Mouse (Mus musculus): ENCODE data around the gene Pkm. TPM values are rescaled to one million over a fixed set of nuclear protein-coding genes. Genes with fewer than 3 reads are reported as not detected.

Gene Pkm
- polyA plus RNA-seq, 1 experiment from 2014 or later, result 1,587 TPM

DNA sequence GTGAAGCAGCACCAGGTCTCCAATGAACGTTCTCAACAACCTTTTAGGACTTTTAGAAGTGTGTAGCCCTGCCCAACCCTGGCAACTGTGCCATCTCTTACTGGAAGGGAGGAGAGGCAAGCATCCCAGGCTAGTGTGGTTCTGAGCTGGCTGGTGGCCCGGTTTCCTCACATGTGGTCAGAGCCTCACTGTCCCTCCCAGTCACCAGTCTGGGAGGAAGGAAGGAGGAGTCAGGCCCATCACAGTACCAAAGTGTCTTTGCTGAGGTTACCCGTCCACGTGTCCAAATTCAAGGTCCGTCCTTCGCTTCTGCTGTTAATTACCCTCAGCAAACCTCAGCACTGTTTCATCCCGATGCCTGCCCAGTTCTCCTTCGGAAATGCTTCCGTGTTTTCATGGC, 36.0 kb downstream of the Pkm start:
- peak overlapping the region; percentile 59 for H3K27ac ChIP-seq
- no peaks in the 10 kb centered on the region for H3K36me3 ChIP-seq (ENCODE audit: poor library complexity, severe bottlenecking)
- H3K4me2 ChIP-seq, result peak overlapping the region; percentile 67
- H3K9ac ChIP-seq, result peak overlapping the region; percentile 60
- no peaks in the 10 kb centered on the region for H3K9me3 ChIP-seq (replicated peaks)
- H3K4me3 ChIP-seq, result peak overlapping the region; percentile 34
- peaks cover 3% of the 10 kb centered on the region; the same call in 1 of the 2 replicates for H3K27me3 ChIP-seq
- WGBS, result 29% methylated on average over 9 of the region's 9 CpGs
- peak; percentile 75 for ATAC-seq
- peaks cover 23% of the 10 kb centered on the region for H3K4me1 ChIP-seq

GRCm38 (mm10) chr9:59694571-59695450, 38.6 kb downstream of the Pkm start:
- Histone ChIP-seq H3K27me3 (peaks cover 3% of the 10 kb centered on the region; the same call in 1 of the 2 replicates), H3K4me1 (peaks cover 23% of the 10 kb centered on the region), H3K27ac (no peak overlapping the region), H3K4me2 (no peak overlapping the region), H3K9me3 (replicated peaks) (no peaks in the 10 kb centered on the region), H3K9ac (no peak overlapping the region), H3K36me3 (ENCODE audit: poor library complexity, severe bottlenecking) (no peaks in the 10 kb centered on the region), H3K4me3 (no peak overlapping the region)
- WGBS, result 65% methylated on average over 16 of the region's 16 CpGs
- no peak for ATAC-seq

- H3K9me3 ChIP-seq (replicated peaks), result no peaks in the 10 kb centered on the region
- peaks cover 23% of the 10 kb centered on the region for H3K4me1 ChIP-seq
- whole genome bisulfite sequencing, result 52% methylated on average over 3 of the region's 3 CpGs
- no peak overlapping the region for H3K27ac ChIP-seq
- H3K4me2 ChIP-seq, result no peak overlapping the region
- H3K36me3 ChIP-seq (ENCODE audit: poor library complexity, severe bottlenecking), result no peaks in the 10 kb centered on the region
- H3K9ac ChIP-seq, result no peak overlapping the region
- no peak overlapping the region for H3K4me3 ChIP-seq
- H3K27me3 ChIP-seq, result peaks cover 3% of the 10 kb centered on the region; the same call in 1 of the 2 replicates
- ATAC-seq, result no peak
Observed at GRCm38 (mm10) chr9:59695451-59695813, 39.3 kb downstream of the Pkm start.

GRCm38 (mm10) chr9:59696381-59696780, 40.2 kb downstream of the Pkm start:
- Histone ChIP-seq H3K9me3 (replicated peaks) (no peaks in the 10 kb centered on the region), H3K36me3 (ENCODE audit: poor library complexity, severe bottlenecking) (no peaks in the 10 kb centered on the region), H3K27ac (no peak overlapping the region), H3K27me3 (peaks cover 3% of the 10 kb centered on the region; the same call in 1 of the 2 replicates), H3K9ac (no peak overlapping the region), H3K4me3 (no peak overlapping the region), H3K4me1 (peaks cover 20% of the 10 kb centered on the region), H3K4me2 (no peak overlapping the region)
- ATAC-seq, result no peak
- 87% methylated on average over 3 of the region's 3 CpGs for WGBS

DNA sequence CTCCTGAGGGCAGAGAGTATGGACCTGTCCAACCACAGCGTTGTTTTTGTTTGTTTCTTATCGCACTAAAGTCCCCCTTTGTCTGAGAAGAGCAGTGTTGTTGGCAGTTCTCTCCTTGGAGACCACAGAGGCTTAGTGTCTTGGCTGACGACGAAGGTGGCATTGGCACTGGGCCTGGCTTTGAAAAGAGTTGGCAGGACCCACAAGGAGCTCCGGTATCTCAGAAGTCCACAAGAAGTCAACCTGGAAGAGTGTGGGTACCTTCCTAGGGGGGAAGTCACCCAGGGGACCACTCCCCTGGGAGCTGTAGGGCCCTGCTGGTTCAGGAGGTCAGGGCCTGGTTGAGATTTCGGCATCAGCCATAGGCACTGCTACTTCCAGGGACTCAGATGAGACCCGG, 44.9 kb downstream of the Pkm start:
- no peak overlapping the region for H3K9ac ChIP-seq
- no peaks in the 10 kb centered on the region for H3K4me1 ChIP-seq
- WGBS, result 74% methylated on average over 7 of the region's 7 CpGs
- no peak overlapping the region for H3K27ac ChIP-seq
- no peak overlapping the region for H3K4me3 ChIP-seq
- no peak overlapping the region for H3K4me2 ChIP-seq
- ATAC-seq, result no peak
- H3K36me3 ChIP-seq (ENCODE audit: poor library complexity, severe bottlenecking), result no peaks in the 10 kb centered on the region
- no peaks in the 10 kb centered on the region; the same call in 1 of the 2 replicates for H3K27me3 ChIP-seq
- no peaks in the 10 kb centered on the region for H3K9me3 ChIP-seq (replicated peaks)

DNA sequence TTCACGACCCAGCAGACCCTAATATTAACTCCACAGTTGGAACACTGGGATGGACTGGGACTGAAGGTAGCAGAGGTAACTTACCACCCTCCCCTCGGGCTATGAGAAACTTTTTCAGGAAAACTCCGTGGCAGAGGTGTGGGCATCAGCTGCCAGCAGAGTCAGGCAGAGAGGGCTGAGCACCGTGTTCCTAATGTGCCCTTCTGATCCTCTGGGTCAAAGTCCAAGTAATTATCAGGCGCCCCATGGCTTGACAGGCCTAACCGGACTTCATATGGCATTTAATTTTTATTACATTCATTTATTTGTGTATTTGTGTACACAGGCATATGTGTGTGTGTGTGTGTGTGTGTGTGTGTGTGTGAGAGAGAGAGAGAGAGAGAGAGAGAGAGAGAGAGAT, 46.9 kb downstream of the Pkm start:
- Histone ChIP-seq H3K36me3 (ENCODE audit: poor library complexity, severe bottlenecking) (no peaks in the 10 kb centered on the region), H3K4me3 (no peak overlapping the region), H3K9ac (no peak overlapping the region), H3K27ac (no peak overlapping the region), H3K27me3 (no peaks in the 10 kb centered on the region), H3K4me1 (no peaks in the 10 kb centered on the region), H3K4me2 (no peak overlapping the region), H3K9me3 (replicated peaks) (no peaks in the 10 kb centered on the region)
- 75% methylated on average over 6 of the region's 6 CpGs for WGBS
- no peak for ATAC-seq

DNA sequence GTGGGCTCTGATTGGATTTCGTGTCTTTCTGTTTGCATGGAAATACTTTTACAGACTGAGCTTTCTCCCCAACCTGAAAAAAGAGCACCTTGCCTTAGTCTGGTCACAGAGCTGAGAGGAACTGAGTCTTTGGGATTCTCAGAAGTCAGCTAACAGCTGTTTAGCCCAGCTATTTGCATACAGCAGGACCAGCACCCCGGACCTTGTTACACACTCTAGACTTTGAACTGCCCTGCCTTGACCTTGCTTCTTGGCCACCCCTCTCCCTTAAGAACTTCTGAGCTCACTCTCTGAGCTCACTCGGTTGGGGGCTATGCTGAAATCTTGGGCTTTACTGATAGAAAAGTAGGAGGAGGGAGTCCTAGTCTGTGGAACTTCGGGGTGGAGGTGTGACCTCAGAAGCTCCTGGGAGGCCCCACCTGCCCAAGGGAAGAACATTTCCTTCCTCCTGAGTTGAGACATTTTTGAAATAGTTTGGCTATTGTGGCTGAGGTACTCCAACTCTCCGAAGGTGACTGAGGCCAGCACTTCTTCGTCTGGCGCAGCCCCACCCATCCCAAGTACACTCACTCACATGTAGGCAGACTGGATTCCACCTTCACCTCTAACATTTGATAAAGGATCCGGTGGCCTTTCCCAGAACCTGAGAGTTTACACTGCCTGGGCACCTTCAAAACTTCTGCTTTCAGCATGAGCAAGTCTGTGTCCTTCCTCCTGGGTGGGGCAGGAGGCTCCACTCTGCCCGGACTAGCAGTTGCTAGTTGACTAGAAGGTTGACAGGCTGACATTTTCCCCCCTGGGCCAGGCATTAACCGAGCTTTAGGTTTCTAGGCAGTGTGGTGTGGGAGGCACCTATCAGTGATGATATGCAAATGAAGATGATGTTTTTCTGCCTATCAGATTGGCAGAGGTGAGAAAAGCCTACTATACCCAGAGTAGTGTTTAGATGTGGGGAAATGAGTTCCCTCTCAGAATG, 51.0 kb downstream of the Pkm start:
- Histone ChIP-seq H3K4me1 (no peaks in the 10 kb centered on the region), H3K9ac (no peak overlapping the region), H3K9me3 (replicated peaks) (no peaks in the 10 kb centered on the region), H3K4me2 (no peak overlapping the region), H3K36me3 (ENCODE audit: poor library complexity, severe bottlenecking) (no peaks in the 10 kb centered on the region), H3K27me3 (no peaks in the 10 kb centered on the region), H3K27ac (no peak overlapping the region), H3K4me3 (no peak overlapping the region)
- 72% methylated on average over 10 of the region's 10 CpGs for WGBS
- ATAC-seq, result no peak

GRCm38 (mm10) chr9:59709225-59709624, 53.1 kb downstream of the Pkm start:
- Histone ChIP-seq H3K4me3 (no peak overlapping the region), H3K4me1 (no peaks in the 10 kb centered on the region), H3K27ac (no peak overlapping the region), H3K36me3 (ENCODE audit: poor library complexity, severe bottlenecking) (no peaks in the 10 kb centered on the region), H3K4me2 (no peak overlapping the region), H3K9ac (no peak overlapping the region), H3K9me3 (replicated peaks) (no peaks in the 10 kb centered on the region), H3K27me3 (no peaks in the 10 kb centered on the region)
- no peak for ATAC-seq
- WGBS, result 80% methylated on average over 3 of the region's 3 CpGs

DNA sequence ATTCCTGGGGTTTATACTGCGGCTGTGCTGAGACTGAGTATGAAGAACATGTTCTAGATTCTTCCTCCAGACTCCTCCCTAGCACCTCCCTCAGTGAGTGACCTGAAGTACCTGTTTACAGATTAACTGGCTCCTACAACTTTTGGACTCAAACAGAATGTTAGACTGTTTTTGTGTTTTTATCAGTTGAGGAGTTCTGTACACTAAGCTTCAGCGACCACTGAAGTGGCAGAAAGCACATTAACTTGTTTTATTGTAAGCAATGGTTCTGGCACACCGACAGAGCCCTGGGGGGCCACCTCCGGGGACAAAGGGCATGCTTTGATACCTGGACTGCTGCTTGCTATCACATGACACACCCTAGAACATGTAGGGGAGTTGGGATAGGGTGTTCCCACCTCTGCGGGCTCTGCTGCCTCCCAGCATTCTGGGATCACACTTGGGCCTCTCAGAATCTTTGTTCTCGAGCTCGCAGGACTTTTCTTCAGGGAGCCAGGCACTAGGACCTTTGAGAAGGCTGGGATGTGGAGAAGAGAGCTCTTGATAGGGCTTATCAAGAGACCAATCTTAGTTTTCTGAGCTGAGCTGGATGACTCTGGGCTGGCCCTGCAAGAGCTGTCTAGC, 60.2 kb downstream of the Pkm start:
- Histone ChIP-seq H3K9me3 (replicated peaks) (no peaks in the 10 kb centered on the region), H3K4me1 (no peaks in the 10 kb centered on the region), H3K27me3 (0 out of 2 replicates have a peak, but pooled peaks cover 2% of the 10 kb centered on the region), H3K4me3 (no peak overlapping the region), H3K27ac (no peak overlapping the region), H3K4me2 (no peak overlapping the region), H3K9ac (no peak overlapping the region), H3K36me3 (ENCODE audit: poor library complexity, severe bottlenecking) (no peaks in the 10 kb centered on the region)
- 74% methylated on average over 7 of the region's 7 CpGs for WGBS
- no peak for ATAC-seq

- no peak overlapping the region for H3K27ac ChIP-seq
- WGBS, result 89% methylated on average over 4 of the region's 4 CpGs
Observed at GRCm38 (mm10) chr9:59718237-59718636, 62.1 kb downstream of the Pkm start.

GRCm38 (mm10) chr9:59721144-59721543, 65.0 kb downstream of the Pkm start:
- H3K4me3 ChIP-seq, result no peak overlapping the region
- H3K9ac ChIP-seq, result no peak overlapping the region
- H3K4me1 ChIP-seq, result peaks cover 15% of the 10 kb centered on the region
- no peak for ATAC-seq
- no peak overlapping the region for H3K27ac ChIP-seq
- no peaks in the 10 kb centered on the region for H3K9me3 ChIP-seq (replicated peaks)
- H3K4me2 ChIP-seq, result no peak overlapping the region
- H3K27me3 ChIP-seq, result peaks cover 7% of the 10 kb centered on the region; the same call in 1 of the 2 replicates
- H3K36me3 ChIP-seq (ENCODE audit: poor library complexity, severe bottlenecking), result no peaks in the 10 kb centered on the region
- WGBS, result 90% methylated on average over 5 of the region's 5 CpGs

More at GRCm38 (mm10) chr9:59718237-59718636, 62.1 kb downstream of the Pkm start:
- Histone ChIP-seq H3K36me3 (ENCODE audit: poor library complexity, severe bottlenecking) (no peaks in the 10 kb centered on the region), H3K4me3 (no peak overlapping the region), H3K27me3 (peaks cover 7% of the 10 kb centered on the region; the same call in 1 of the 2 replicates), H3K4me2 (no peak overlapping the region), H3K9me3 (replicated peaks) (no peaks in the 10 kb centered on the region), H3K9ac (no peak overlapping the region), H3K4me1 (peaks cover 1% of the 10 kb centered on the region)
- no peak for ATAC-seq
